Mouse (Mus musculus) bone marrow macrophage, adult 2 months (primary cell): ENCODE results near the gene Kcnn4. TPM values are rescaled to one million over a fixed set of nuclear protein-coding genes. Genes with fewer than 3 reads are reported as not detected.
A peak's percentile ranks its signal among the peaks of the same experiment; 100 is the strongest.

Source experiments
- H3K27ac ChIP-seq: 2 replicates; pipeline ENCODE4 v1.5.1; 2012; ENCODE audit warnings: low read depth, low read length; ENCODE audit not compliant: insufficient read depth
- H3K4me1 ChIP-seq: 2 replicates; pipeline ENCODE4 v1.6.1; 2012; ENCODE audit warnings: low read length; ENCODE audit not compliant: control insufficient read depth, insufficient read depth
- H3K4me3 ChIP-seq: 2 replicates; pipeline ENCODE4 v1.5.1; 2012; ENCODE audit warnings: mild to moderate bottlenecking, low read length, moderate library complexity; ENCODE audit not compliant: insufficient read depth
- CTCF ChIP-seq: IDR thresholded peaks from 2 replicates; pipeline ENCODE4 v1.5.1; 2012; ENCODE audit warnings: low read depth, mild to moderate bottlenecking, low read length, moderate library complexity
- POLR2A ChIP-seq: IDR thresholded peaks from 2 replicates; pipeline ENCODE4 v1.6.1; 2012; ENCODE audit warnings: mild to moderate bottlenecking, low read depth, low read length, borderline replicate concordance
- polyA plus RNA-seq: library from polyadenylated mRNA; stranded (reverse); fragments of >200 nt; gene quantifications from 2 replicates; pipeline ENCODE4 v1.2.4, GENCODE M21; 2012; ENCODE audit not compliant: missing spikeins, insufficient read depth, insufficient read length

Gene Kcnn4
- polyA plus RNA-seq, 1 experiment: 51.4 TPM

- Histone ChIP-seq H3K27ac (no peak overlapping the region), H3K4me1 (peaks cover 45% of the 10 kb centered on the region), H3K4me3 (no peak overlapping the region)
- TF ChIP-seq CTCF (no peak), POLR2A (no peak)
Observed at GRCm38 (mm10) chr7:24376456-24376855, 6.4 kb downstream of the Kcnn4 start.

GRCm38 (mm10) chr7:24377091-24377865, 7.2 kb downstream of the Kcnn4 start:
- TF ChIP-seq CTCF: no peak
- no peak for TF ChIP-seq POLR2A
- Histone ChIP-seq H3K4me1 (peaks cover 43% of the 10 kb centered on the region), H3K4me3 (no peak overlapping the region), H3K27ac (no peak overlapping the region)

DNA sequence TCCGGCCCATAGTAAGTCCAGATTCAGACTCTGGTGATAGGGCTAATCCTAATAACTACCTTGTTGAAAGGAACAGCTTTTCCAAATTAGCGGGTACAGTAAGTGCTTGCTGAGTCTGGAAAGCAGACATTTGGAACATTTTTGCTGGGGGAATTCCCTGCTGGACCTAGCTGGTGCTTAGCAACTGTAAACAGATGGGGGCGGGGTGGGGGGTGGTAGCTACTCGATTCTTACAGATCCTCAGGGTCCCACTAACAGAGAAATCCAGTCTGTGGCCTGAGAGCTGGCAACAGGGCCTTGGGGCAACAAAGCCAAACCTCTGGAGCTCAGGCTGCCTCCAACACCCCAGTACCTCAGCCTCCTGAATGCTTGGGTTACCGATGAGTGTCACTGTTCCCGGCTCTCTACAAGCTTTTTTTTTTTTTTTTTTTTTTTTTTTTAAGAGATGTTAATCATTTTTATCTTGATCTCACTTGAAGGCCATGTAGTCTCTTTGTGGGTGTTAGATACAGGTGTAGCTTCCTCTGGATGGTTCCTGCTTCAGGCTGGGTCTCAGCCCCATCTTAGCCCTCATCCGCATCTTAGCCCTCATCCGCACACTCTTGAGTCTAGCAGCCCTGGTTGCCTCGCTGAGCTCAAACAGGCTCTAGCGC, 8.1 kb downstream of the Kcnn4 start:
- H3K27ac ChIP-seq: no peak overlapping the region
- no peak overlapping the region for H3K4me3 ChIP-seq
- H3K4me1 ChIP-seq: peaks cover 35% of the 10 kb centered on the region
- TF ChIP-seq CTCF: no peak
- no peak for TF ChIP-seq POLR2A

DNA sequence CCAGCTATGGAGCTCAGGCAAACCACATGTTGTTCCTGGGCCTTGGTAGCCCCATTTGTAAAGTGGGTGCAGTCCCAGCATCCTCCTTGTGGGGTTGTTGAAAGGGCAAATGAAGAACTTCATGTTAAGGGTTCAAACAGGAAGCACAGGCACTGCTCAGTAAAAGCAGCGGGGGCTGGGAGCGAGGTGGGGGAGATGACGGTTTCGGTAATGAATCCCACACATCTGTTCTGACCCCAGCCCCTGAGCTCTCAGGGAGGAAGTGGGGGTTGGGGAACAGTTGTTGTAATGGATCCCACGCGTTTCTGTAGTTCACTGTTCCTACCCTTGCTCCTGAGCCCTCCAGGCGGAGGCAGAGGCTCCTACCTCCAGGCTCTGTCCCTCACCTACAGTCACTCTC, 9.9 kb downstream of the Kcnn4 start:
- Histone ChIP-seq H3K4me1 (peaks cover 25% of the 10 kb centered on the region), H3K4me3 (no peak overlapping the region), H3K27ac (peak overlapping the region; percentile 20)
- no peak for TF ChIP-seq POLR2A
- TF ChIP-seq CTCF: no peak

DNA sequence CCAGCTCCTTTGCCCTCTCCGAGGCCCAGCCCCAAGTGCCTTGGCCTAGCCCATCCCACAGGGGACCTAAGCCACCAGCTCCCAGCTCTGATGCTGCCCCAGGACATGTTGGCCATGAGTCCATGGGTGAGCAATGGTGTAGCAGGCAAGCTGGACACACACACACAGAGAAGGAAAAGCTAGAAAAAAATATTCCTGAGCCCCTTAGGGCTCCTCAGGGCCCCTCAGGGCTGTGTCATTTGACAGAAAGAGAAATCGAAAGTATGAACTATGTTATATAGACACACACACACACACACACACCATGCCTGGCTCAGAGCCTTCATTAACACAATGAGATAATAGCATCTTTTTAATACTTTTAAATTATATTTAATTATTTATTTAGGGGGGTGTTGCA, 10.3 kb downstream of the Kcnn4 start:
- no peak overlapping the region for H3K4me3 ChIP-seq
- peaks cover 28% of the 10 kb centered on the region for H3K4me1 ChIP-seq
- H3K27ac ChIP-seq: peak overlapping the region; percentile 20
- TF ChIP-seq POLR2A (no peak), CTCF (no peak)

- no peak overlapping the region for H3K4me3 ChIP-seq
- TF ChIP-seq POLR2A: no peak
- no peak for TF ChIP-seq CTCF
- no peak overlapping the region for H3K27ac ChIP-seq
- peaks cover 46% of the 10 kb centered on the region for H3K4me1 ChIP-seq
Observed at GRCm38 (mm10) chr7:24382730-24383372, 12.8 kb downstream of the Kcnn4 start.

DNA sequence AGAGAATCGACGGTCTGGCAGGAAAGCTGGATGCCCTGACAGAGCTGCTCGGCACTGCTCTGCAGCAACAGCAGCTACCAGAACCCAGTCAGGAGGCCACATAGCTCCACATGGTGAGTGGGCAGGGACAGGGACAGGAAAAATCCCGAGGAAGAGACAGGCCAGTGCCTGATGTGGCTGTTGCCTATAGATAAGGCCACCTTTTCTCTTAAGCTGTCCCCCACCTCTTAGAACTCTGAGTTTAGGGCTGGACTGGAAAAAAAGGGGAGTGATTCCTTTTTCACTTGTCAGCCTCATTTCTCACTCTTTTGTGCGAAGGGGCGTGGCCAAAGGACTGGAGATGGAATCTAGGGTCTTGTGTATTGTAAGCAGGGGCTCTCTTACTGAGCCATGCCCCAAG, 14.0 kb downstream of the Kcnn4 start:
- TF ChIP-seq CTCF (no peak), POLR2A (no peak)
- Histone ChIP-seq H3K27ac (no peak overlapping the region), H3K4me1 (peaks cover 51% of the 10 kb centered on the region), H3K4me3 (no peak overlapping the region)

GRCm38 (mm10) chr7:24384827-24385226, 14.8 kb downstream of the Kcnn4 start:
- Histone ChIP-seq H3K4me3 (no peak overlapping the region), H3K4me1 (peaks cover 50% of the 10 kb centered on the region), H3K27ac (0 out of 2 replicates have a peak overlapping the region, but pooled peaks have one; percentile 98)
- TF ChIP-seq POLR2A: no peak
- peak; percentile 97 for TF ChIP-seq CTCF

DNA sequence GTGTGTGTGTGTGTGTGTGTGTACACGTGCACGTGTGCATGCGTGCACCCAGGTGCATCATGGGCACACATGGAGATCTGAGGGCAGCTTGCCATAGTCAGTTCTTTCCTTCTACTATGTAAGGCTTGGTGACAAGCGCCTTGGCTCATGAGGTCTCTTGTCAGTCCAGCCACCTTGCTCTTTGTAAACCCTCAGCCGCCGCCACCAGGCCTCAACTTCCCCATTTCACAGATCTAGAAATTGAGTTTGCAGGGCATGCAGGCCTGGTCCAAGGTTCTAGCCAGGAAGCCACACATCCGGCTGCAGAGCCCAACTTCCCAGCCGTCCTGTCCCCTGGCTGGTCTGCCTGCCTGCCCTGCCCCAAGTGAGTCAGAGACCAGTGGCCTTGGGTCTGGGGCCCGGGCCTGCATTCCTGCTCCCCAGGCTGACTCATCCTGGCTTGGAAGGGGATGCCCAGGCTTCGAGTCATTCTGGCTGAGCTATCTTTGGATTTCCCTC, 17.0 kb downstream of the Kcnn4 start:
- Histone ChIP-seq H3K4me3 (no peak overlapping the region), H3K4me1 (peaks cover 62% of the 10 kb centered on the region), H3K27ac (peak overlapping the region; percentile 98)
- TF ChIP-seq POLR2A (no peak), CTCF (no peak)
